Mouse (Mus musculus) MEL (cell line): ENCODE results near the gene Enoph1. TPM values are rescaled to one million over a fixed set of nuclear protein-coding genes. Genes with fewer than 3 reads are reported as not detected.

ENCODE experiments used
- DNase-seq: peaks from one replicate; pipeline ENCODE4 v3.0.0; 2011; ENCODE audit warnings: low read depth, low spot score
- H3K27ac ChIP-seq: 2 replicates; pipeline ENCODE4 v1.5.1; 2012; ENCODE audit warnings: low read depth, mild to moderate bottlenecking, control low read depth, low read length, moderate library complexity; ENCODE audit not compliant: control insufficient read depth
- H3K27me3 ChIP-seq, 2 experiments: fragments of 150-350 bp in 1 of 2; sonication (generic) in 1 of 2; 2 replicates each; pipeline ENCODE4 v1.6.1; 2012; ENCODE audit warnings: low read length in 2 of 2, mild to moderate bottlenecking in 2 of 2, improper control_type of control experiment in 1 of 2, moderate library complexity in 1 of 2; ENCODE audit not compliant: insufficient read depth in 2 of 2, control insufficient read depth in 1 of 2
- H3K36me3 ChIP-seq, 2 experiments: 2 replicates each; pipeline ENCODE4 v1.6.1; 2012 to 2014; ENCODE audit warnings: low read length in 2 of 2, improper control_type of control experiment in 1 of 2, inconsistent platforms in 1 of 2, mild to moderate bottlenecking in 1 of 2; ENCODE audit not compliant: insufficient read depth in 2 of 2, control insufficient read depth in 1 of 2
- H3K4me1 ChIP-seq, 2 experiments: fragments of 150-350 bp in 1 of 2; sonication (generic) in 1 of 2; 2 replicates each; pipeline ENCODE4 v1.6.1; 2012; ENCODE audit warnings: low read length in 2 of 2, improper control_type of control experiment in 1 of 2, mild to moderate bottlenecking in 1 of 2; ENCODE audit not compliant: insufficient read depth in 2 of 2, control insufficient read depth in 1 of 2
- H3K4me3 ChIP-seq, 2 experiments: fragments of 150-350 bp in 1 of 2; sonication (generic) in 1 of 2; 2 replicates each; pipeline ENCODE4 v1.5.1; 2012; ENCODE audit warnings: low read depth in 2 of 2, low read length in 2 of 2, mild to moderate bottlenecking in 2 of 2, moderate library complexity in 2 of 2, control low read depth in 1 of 2, improper control_type of control experiment in 1 of 2; ENCODE audit not compliant: control insufficient read depth in 1 of 2, insufficient read depth in 1 of 2
- H3K79me2 ChIP-seq: 2 replicates; pipeline ENCODE4 v1.6.1; 2012; ENCODE audit warnings: mild to moderate bottlenecking, low read length, moderate library complexity; ENCODE audit not compliant: control insufficient read depth, poor library complexity, insufficient read depth
- H3K9ac ChIP-seq: 2 replicates; pipeline ENCODE4 v1.6.1; 2012; ENCODE audit warnings: low read depth, mild to moderate bottlenecking, control low read depth, low read length, moderate library complexity; ENCODE audit not compliant: control insufficient read depth, poor library complexity, severe bottlenecking
- H3K9me3 ChIP-seq: fragments of 150-350 bp; sonication (generic); replicated peaks from 2 replicates; pipeline ENCODE4 v1.6.1; 2012; ENCODE audit warnings: mild to moderate bottlenecking, low read length, improper control_type of control experiment, moderate library complexity; ENCODE audit not compliant: insufficient read depth
- BHLHE40 ChIP-seq: IDR thresholded peaks from 2 replicates; pipeline ENCODE4 v1.6.1; 2012; ENCODE audit warnings: low read depth, mild to moderate bottlenecking, inconsistent platforms, low read length, improper control_type of control experiment, borderline replicate concordance
- CHD1 ChIP-seq: IDR thresholded peaks from 2 replicates; pipeline ENCODE4 v1.6.1; 2012; ENCODE audit warnings: low read depth, mild to moderate bottlenecking, inconsistent platforms, low read length, improper control_type of control experiment
- CTCF ChIP-seq, 3 experiments: IDR thresholded peaks in 2 of 3; conservative IDR thresholded peaks in 1 of 3; 2 replicates each; pipeline ENCODE4 v1.5.1; 2011 to 2012; ENCODE audit warnings: low read length in 3 of 3, low read depth in 2 of 3, mild to moderate bottlenecking in 2 of 3, improper control_type of control experiment in 1 of 3, inconsistent platforms in 1 of 3, mixed read lengths in 1 of 3, moderate library complexity in 1 of 3; ENCODE audit not compliant: control insufficient read depth in 1 of 3, insufficient read depth in 1 of 3, poor library complexity in 1 of 3, severe bottlenecking in 1 of 3
- E2F4 ChIP-seq: IDR thresholded peaks from 2 replicates; pipeline ENCODE4 v1.6.1; 2011; ENCODE audit warnings: low read depth, low read length, improper control_type of control experiment, borderline replicate concordance
- ELF1 ChIP-seq: IDR thresholded peaks from 2 replicates; pipeline ENCODE4 v1.6.1; 2014; ENCODE audit warnings: low read depth, mild to moderate bottlenecking, inconsistent platforms, low read length, improper control_type of control experiment, moderate library complexity
- EP300 ChIP-seq, 2 experiments: IDR thresholded peaks; 2 replicates each; pipeline ENCODE4 v1.6.1; 2011; ENCODE audit warnings: improper control_type of control experiment in 2 of 2, low read length in 2 of 2, low read depth in 1 of 2, mild to moderate bottlenecking in 1 of 2
- ETS1 ChIP-seq: IDR thresholded peaks from 2 replicates; pipeline ENCODE4 v1.6.1; 2012; ENCODE audit warnings: low read depth, mild to moderate bottlenecking, inconsistent platforms, low read length, improper control_type of control experiment, moderate library complexity
- GATA1 ChIP-seq: IDR thresholded peaks from 2 replicates; pipeline ENCODE4 v1.6.1; 2011; ENCODE audit warnings: low read depth, low read length, improper control_type of control experiment
- JUND ChIP-seq: IDR thresholded peaks from 2 replicates; pipeline ENCODE4 v1.6.1; 2011; ENCODE audit warnings: low read depth, mild to moderate bottlenecking, improper control_type of control experiment, low read length
- KAT2A ChIP-seq: conservative IDR thresholded peaks from 2 replicates; pipeline ENCODE4 v1.6.1; 2012; ENCODE audit warnings: low read depth, low read length, improper control_type of control experiment, inconsistent platforms
- MAFK ChIP-seq: IDR thresholded peaks from 2 replicates; pipeline ENCODE4 v1.6.1; 2011; ENCODE audit warnings: low read depth, mild to moderate bottlenecking, low read length, improper control_type of control experiment, borderline replicate concordance
- MAX ChIP-seq: IDR thresholded peaks from 2 replicates; pipeline ENCODE4 v1.6.1; 2011; ENCODE audit warnings: low read length, improper control_type of control experiment
- MEF2A ChIP-seq: IDR thresholded peaks from 2 replicates; pipeline ENCODE4 v1.6.1; 2014; ENCODE audit warnings: low read depth, mild to moderate bottlenecking, inconsistent platforms, low read length, improper control_type of control experiment; ENCODE audit not compliant: poor library complexity, insufficient replicate concordance, severe bottlenecking; ENCODE audit errors: extremely low read depth
- MXI1 ChIP-seq: IDR thresholded peaks from 2 replicates; pipeline ENCODE4 v1.6.1; 2011; ENCODE audit warnings: mild to moderate bottlenecking, low read depth, low read length, improper control_type of control experiment
- MYC ChIP-seq: IDR thresholded peaks from 2 replicates; pipeline ENCODE4 v1.6.1; 2011; ENCODE audit warnings: low read depth, mild to moderate bottlenecking, low read length, improper control_type of control experiment, moderate library complexity
- RCOR1 ChIP-seq: IDR thresholded peaks from 2 replicates; pipeline ENCODE4 v1.6.1; 2012; ENCODE audit warnings: low read depth, mild to moderate bottlenecking, inconsistent platforms, low read length, improper control_type of control experiment
- SIN3A ChIP-seq: IDR thresholded peaks from 2 replicates; pipeline ENCODE4 v1.6.1; 2012; ENCODE audit warnings: low read length, improper control_type of control experiment, inconsistent platforms
- SMC3 ChIP-seq: IDR thresholded peaks from 2 replicates; pipeline ENCODE4 v1.6.1; 2011; ENCODE audit warnings: low read depth, low read length, improper control_type of control experiment
- UBTF ChIP-seq: IDR thresholded peaks from 2 replicates; pipeline ENCODE4 v1.6.1; 2012; ENCODE audit warnings: low read depth, mild to moderate bottlenecking, inconsistent platforms, low read length, improper control_type of control experiment, moderate library complexity, borderline replicate concordance; ENCODE audit not compliant: insufficient read depth
- ZC3H11A ChIP-seq: IDR thresholded peaks from 2 replicates; pipeline ENCODE4 v1.6.1; 2012; ENCODE audit warnings: low read depth, mild to moderate bottlenecking, inconsistent platforms, low read length, improper control_type of control experiment
- ZMIZ1 ChIP-seq: IDR thresholded peaks from 2 replicates; pipeline ENCODE4 v1.6.1; 2012; ENCODE audit warnings: low read depth, mild to moderate bottlenecking, inconsistent platforms, low read length, improper control_type of control experiment, moderate library complexity
- ZNF384 ChIP-seq: IDR thresholded peaks from 2 replicates; pipeline ENCODE4 v1.6.1; 2012; ENCODE audit warnings: low read depth, mild to moderate bottlenecking, inconsistent platforms, low read length, improper control_type of control experiment
- polyA plus RNA-seq, 2 experiments: library from polyadenylated mRNA; stranded (reverse) in 1 of 2; unstranded in 1 of 2; fragments of >175 nt in 1 of 2; fragments of >200 nt in 1 of 2; gene quantifications; 2 replicates each; pipeline versions ENCODE4 v1.2.1 to v1.2.4; 2012; ENCODE audit warnings: low replicate concordance in 2 of 2, low read depth in 1 of 2; ENCODE audit not compliant: insufficient read length in 2 of 2, insufficient read depth in 1 of 2, missing spikeins in 1 of 2
- total RNA-seq: library from RNA; depleted of rRNA; stranded (reverse); fragments of 300-350 nt; gene quantifications from 2 replicates; pipeline ENCODE4 v1.2.3, GENCODE M21; 2012

The Enoph1 gene
- total and polyA plus RNA-seq, 3 experiments: 83.3 to 89.0 TPM; not detected in 1

DNA sequence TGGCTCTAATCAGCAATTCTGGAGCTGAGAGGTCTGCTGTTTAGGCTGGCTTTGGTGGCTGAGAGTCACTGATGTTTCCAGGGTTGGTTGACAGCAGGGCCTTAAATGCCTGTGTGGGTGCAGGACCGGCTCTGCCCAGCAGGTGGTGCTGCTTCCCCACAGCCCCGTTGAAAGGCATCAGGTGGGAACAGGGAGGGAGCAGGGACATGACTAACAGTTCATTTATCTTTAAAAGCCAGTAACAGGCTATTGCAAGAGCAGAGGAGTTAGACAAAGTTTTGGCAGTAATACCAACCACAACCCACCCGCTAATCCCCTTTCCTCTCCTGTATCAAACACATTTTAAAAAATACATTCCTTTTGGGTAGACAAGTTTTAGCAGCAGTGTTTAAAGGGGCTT is 30.5 kb downstream of the Enoph1 start (continued):
- no peak for TF ChIP-seq ETS1
- TF ChIP-seq RCOR1: no peak
- no peak for TF ChIP-seq KAT2A
- TF ChIP-seq SMC3: peak; percentile 89
- no peak for TF ChIP-seq CHD1
- no peak for TF ChIP-seq JUND
- TF ChIP-seq MXI1: peak; percentile 40; the same call in 1 of the 2 replicates
- TF ChIP-seq UBTF: no peak
- no peak for TF ChIP-seq MAX
- no peak for TF ChIP-seq MYC
- peak; percentile 76 for TF ChIP-seq ZC3H11A
- no peak for TF ChIP-seq ELF1
- TF ChIP-seq CTCF (IDR thresholded peaks at IDR 0.05 in 2 of 3, conservative IDR thresholded peaks at IDR 0.05 in 1 of 3; ENCODE audit: control insufficient read depth in 1 of 3, insufficient read depth in 1 of 3, low read depth in 2 of 3, low read length in 3 of 3, poor library complexity in 1 of 3, severe bottlenecking in 1 of 3): peak; percentile 91 to 95 (median 95)
- TF ChIP-seq ZNF384: no peak
- TF ChIP-seq MEF2A: no peak
- TF ChIP-seq MAFK: no peak
- peak; percentile 58 for TF ChIP-seq SIN3A
- TF ChIP-seq E2F4: no peak
- no peak for TF ChIP-seq GATA1
- peak; percentile 66 to 68 for TF ChIP-seq EP300 (IDR thresholded peaks at IDR 0.05; ENCODE audit: low read depth in 1 of 2, low read length in 2 of 2)

DNA sequence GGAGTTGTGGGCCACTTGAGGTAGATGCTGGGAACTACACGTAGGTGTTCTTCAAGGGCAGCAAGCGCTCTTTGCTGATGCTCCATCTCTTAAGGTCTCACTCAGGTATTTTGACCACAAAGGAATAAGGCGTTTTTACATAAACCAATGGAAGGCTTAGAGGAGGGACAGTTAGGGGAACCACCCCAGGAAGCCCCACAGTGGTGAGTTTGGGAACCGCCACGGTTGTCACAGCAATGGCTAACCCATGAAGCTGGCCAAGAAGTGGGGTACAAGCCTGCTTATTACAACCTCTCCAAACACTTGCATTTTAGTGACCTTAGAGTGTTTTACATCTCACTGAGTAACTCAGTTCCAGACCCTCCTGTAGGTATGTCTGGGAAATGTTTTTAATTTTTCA is 31.8 kb downstream of the Enoph1 start:
- Histone ChIP-seq H3K9ac (no peak overlapping the region), H3K9me3 (no peaks in the 10 kb centered on the region)
- TF ChIP-seq MYC (no peak), ELF1 (no peak), BHLHE40 (no peak), CHD1 (no peak), ZMIZ1 (no peak)
- TF ChIP-seq, all 39 proteins: peak for 0
- H3K4me1 ChIP-seq: peaks cover 3 to 5% of the 10 kb centered on the region in 2 experiments; a peak in 2 of 4 replicates
- DNase-seq: no peak
- no peak overlapping the region for H3K4me3 ChIP-seq
- H3K79me2 ChIP-seq: no peaks in the 10 kb centered on the region
- no peaks in the 10 kb centered on the region for H3K27me3 ChIP-seq
- peaks cover 0 to 5% of the 10 kb centered on the region in 2 experiments; a peak in 2 of 4 replicates for H3K36me3 ChIP-seq
- H3K27ac ChIP-seq: no peak overlapping the region
